Mouse (Mus musculus) liver, adult 2 months (tissue): ENCODE results near the gene Erbb3. TPM values are rescaled to one million over a fixed set of nuclear protein-coding genes. Genes with fewer than 3 reads are reported as not detected.
A peak's percentile ranks its signal among the peaks of the same experiment; 100 is the strongest.
"Not testable (repeated sequence)": the region's sequence is repeated elsewhere in the genome, so short reads cannot be mapped to it uniquely, and the experiment has no call there.

Experiments used
- DNase-seq: peaks from one replicate; pipeline ENCODE4 v3.0.0-alpha.2; 2011; ENCODE audit warnings: low read depth, low spot score; ENCODE audit errors: extremely low read depth
- H3K27ac ChIP-seq: fragments of 200-500 bp; replicated peaks from 2 replicates; pipeline ENCODE4 v1.5.1; 2012; ENCODE audit warnings: low read depth, mild to moderate bottlenecking, control low read depth, inconsistent platforms, low read length; ENCODE audit not compliant: insufficient read depth
- H3K27me3 ChIP-seq: fragments of 200-500 bp; 2 replicates; pipeline ENCODE4 v1.6.1; 2012; ENCODE audit warnings: mild to moderate bottlenecking, moderate library complexity, low read length, inconsistent platforms; ENCODE audit not compliant: control insufficient read depth, insufficient read depth
- H3K36me3 ChIP-seq: fragments of 200-500 bp; 2 replicates; pipeline ENCODE4 v1.6.1; 2012; ENCODE audit warnings: low read length, inconsistent platforms; ENCODE audit not compliant: control insufficient read depth, insufficient read depth
- H3K4me1 ChIP-seq: fragments of 200-500 bp; 2 replicates; pipeline ENCODE4 v1.6.1; 2011; ENCODE audit warnings: low read length; ENCODE audit not compliant: control insufficient read depth, insufficient read depth
- H3K4me3 ChIP-seq: fragments of 200-500 bp; 2 replicates; pipeline ENCODE4 v1.5.1; 2011; ENCODE audit warnings: low read depth, mild to moderate bottlenecking, control low read depth, low read length, moderate library complexity; ENCODE audit not compliant: insufficient read depth
- H3K79me2 ChIP-seq: fragments of 200-500 bp; 2 replicates; pipeline ENCODE4 v1.6.1; 2012; ENCODE audit warnings: inconsistent platforms, mild to moderate bottlenecking, low read length, moderate library complexity; ENCODE audit not compliant: control insufficient read depth, insufficient read depth
- H3K9ac ChIP-seq: fragments of 200-500 bp; 2 replicates; pipeline ENCODE4 v1.6.1; 2012; ENCODE audit warnings: low read depth, mild to moderate bottlenecking, control low read depth, inconsistent platforms, low read length
- CTCF ChIP-seq: fragments of 200-500 bp; IDR thresholded peaks from 2 replicates; pipeline ENCODE4 v1.5.1; 2011; ENCODE audit warnings: low read depth, low read length, control low read depth
- POLR2A ChIP-seq: fragments of 200-500 bp; IDR thresholded peaks from 2 replicates; pipeline ENCODE4 v1.6.1; 2011; ENCODE audit warnings: low read length, control low read depth; ENCODE audit not compliant: insufficient read depth; ENCODE audit errors: extremely low read depth
- WGBS: fragments of 180-500 bp; shearing (Covaris S2); methylation state at CpG from one replicate; pipeline ENCODE4 v1.1.7; 2018; 5-methylcytosine and 5-hydroxymethylcytosine counted together
- polyA plus RNA-seq: library from polyadenylated mRNA; depleted of rRNA; stranded (reverse); fragments of >200 nt; gene quantifications from 2 replicates; pipeline ENCODE4 v1.2.3, GENCODE M21; 2012
- total RNA-seq: library from RNA; depleted of rRNA; stranded (reverse); fragments of >200 nt; gene quantifications from 2 replicates; pipeline ENCODE4 v1.2.3, GENCODE M21; 2014

The Erbb3 gene
- total and polyA plus RNA-seq, 2 experiments = 37.9 to 92.9 TPM

DNA sequence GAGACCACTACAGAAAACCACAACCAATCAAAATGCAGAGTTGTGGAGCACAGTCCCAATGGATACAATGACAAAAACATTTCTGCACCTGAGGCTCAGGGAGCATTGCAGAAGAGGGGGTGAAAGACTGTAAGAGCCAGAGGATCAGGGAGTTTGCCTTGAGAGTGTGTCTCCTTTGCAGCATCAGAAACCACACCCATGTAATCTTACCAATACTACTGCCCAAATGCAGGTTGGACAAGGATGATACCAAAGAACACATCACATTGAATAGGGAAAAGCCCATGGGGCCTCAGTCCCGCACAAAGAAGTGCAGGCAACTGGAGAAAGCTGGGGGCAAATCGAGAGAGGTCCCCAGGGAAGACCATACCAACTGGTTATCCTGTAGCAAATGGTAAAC, 40.3 kb upstream of the Erbb3 start:
- no peak for TF ChIP-seq POLR2A
- no peak for TF ChIP-seq CTCF
- DNase-seq = no peak
- Histone ChIP-seq H3K79me2 (peaks cover 6% of the 10 kb centered on the region; the same call in 1 of the 2 replicates), H3K27me3 (no peaks in the 10 kb centered on the region), H3K9ac (no peak overlapping the region), H3K36me3 (peaks cover 5% of the 10 kb centered on the region; the same call in 1 of the 2 replicates), H3K4me3 (no peak overlapping the region), H3K4me1 (peaks cover 6% of the 10 kb centered on the region), H3K27ac (no peak overlapping the region)
- 86% methylated on average over 2 of the region's 2 CpGs for WGBS

DNA sequence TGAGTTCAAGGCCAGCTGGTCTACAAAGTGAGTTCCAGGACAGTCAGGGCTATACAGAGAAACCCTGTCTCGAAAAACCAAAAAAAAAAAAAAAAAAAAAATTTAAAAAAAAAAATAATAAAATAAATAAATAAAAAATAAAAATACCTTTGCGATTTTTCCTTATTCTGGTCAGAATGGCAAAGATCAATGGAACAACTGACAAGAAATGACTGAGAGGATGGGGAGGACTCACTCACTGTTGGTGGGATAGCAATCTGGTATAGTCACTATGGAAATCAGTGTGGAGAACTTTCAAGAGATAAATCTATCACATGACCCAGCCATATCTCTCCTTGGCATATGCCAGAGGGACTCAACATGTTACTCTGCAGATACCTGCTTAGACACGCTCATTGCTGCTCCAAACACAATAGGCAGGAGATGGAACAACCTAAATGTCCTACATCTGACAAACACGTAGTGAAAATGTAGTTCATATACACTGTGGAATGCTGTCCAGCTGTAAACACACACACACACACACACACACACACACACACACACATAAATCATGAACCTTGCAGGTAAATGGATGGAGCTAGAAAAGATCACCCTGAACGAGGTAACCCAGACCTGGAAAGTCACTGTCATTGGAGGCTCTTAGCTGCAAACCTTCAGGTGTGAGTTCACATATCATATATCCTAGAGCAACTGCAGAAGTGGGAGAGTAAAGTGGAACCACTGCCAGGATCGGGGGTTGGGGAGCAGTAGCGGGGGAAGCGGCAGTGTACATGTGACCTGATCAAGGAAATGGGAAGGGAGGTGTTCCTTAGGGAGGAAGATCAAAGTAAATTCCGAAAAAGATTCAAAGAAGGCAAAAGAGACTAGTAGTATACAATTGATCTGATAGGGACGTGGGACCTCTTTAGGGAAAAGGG, 38.2 kb upstream of the Erbb3 start:
- no peak overlapping the region for H3K4me3 ChIP-seq
- WGBS = 80% methylated on average over 10 of the region's 10 CpGs
- H3K27ac ChIP-seq = no peak overlapping the region

DNA sequence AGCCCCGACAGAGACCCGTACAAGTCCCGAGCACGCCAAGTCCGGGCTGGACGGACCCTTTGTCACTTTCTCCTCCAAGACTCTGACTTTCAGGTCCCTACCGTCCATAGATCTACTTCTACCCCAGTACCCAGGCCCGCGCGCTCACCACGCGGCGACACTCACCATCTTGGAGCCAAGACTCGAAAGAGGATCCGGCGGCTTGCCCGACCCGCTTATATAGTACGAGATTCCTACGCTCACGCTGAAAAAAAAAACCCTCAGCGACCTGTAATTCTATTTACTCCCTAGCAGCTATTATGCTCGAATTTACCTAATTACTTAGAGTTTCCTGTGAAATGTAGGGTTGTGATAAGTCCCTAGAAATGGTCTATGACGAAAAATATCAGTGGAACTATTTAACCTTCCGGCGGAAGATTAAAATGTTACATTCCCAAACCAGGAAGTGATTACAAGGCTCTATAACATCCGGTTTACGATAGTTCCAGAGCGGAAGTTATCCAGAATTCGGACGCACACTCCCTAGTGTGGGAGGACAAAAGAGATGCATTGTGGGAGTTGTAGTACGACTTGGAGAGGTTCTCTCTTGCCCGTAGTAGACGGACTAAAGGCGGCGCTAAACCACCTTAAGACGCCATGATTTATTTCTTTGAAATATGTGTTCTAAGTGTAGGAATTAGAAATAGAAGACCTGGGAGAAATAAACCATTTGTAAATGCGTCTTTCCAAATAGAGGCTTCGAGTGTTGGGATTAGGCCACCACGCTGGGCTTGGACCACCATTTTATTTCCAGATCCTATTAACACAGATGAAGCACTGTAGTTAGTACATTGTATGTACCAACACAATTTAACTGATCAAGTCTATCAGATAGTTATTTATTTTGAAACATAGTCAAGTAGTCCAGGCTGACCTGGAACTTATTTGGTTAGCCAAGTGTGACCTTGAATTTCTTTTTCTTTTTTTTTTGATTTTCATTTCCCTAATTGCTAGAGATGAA, 37.2 kb upstream of the Erbb3 start, which contains the start of gene Rps26:
Gene Rps26, minus strand, starts transcription at position 437 of the 1,000 bp plus-strand sequence.
- peaks cover 13% of the 10 kb centered on the region for H3K36me3 ChIP-seq
- peak within 1 kb of the TSS; percentile 97 for H3K4me3 ChIP-seq
- peak; percentile 100 for DNase-seq
- peaks cover 6% of the 10 kb centered on the region; the same call in 1 of the 2 replicates for H3K79me2 ChIP-seq
- peak; percentile 78 for TF ChIP-seq POLR2A
- TF ChIP-seq CTCF = no peak
- peak within 1 kb of the TSS; percentile 95 for H3K9ac ChIP-seq
- WGBS = 2% methylated on average over 40 of the region's 40 CpGs
- no peaks in the 10 kb centered on the region for H3K27me3 ChIP-seq
- H3K4me1 ChIP-seq = peaks cover 6% of the 10 kb centered on the region
- H3K27ac ChIP-seq = peak within 1 kb of the TSS; percentile 80

More for the DNA sequence above, 38.2 kb upstream of the Erbb3 start:
- Histone ChIP-seq H3K79me2 (peaks cover 6% of the 10 kb centered on the region; the same call in 1 of the 2 replicates), H3K9ac (no peak overlapping the region), H3K4me1 (peaks cover 6% of the 10 kb centered on the region), H3K27me3 (no peaks in the 10 kb centered on the region), H3K36me3 (peaks cover 13% of the 10 kb centered on the region)
- no peak for DNase-seq
- TF ChIP-seq POLR2A (no peak), CTCF (no peak)

DNA sequence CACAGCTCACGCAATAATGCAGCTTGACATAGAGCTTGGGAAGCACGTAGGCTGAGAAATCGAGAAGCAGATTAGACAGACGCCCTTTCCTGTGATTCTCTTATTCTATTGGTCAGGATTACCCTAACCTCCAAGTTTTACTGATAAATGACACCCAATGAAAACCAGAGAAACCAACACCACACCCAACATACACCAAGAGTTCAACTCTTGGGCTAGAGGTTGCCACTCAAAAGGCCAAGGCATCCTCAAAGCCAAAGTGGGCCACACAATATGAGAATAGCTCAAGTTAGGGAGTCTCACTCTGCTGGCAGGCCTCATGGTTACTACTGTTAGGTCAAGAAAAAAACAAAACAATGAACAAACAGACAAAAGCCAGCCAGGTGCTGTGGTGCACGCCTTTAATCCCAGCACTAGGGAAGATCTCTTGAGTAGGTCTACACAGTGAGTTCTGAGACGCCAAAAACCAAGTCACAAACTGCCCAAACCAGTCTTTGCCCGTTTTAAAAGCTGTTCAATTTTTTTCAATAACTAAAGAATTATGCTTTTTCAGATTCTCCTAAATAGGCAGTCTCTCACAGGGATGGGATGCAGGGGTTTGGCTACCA, 35.9 kb upstream of the Erbb3 start:
- H3K27ac ChIP-seq = no peak overlapping the region
- DNase-seq = no peak
- peaks cover 6% of the 10 kb centered on the region; the same call in 1 of the 2 replicates for H3K79me2 ChIP-seq
- TF ChIP-seq POLR2A (no peak), CTCF (no peak)
- peaks cover 13% of the 10 kb centered on the region for H3K36me3 ChIP-seq
- H3K4me1 ChIP-seq = peaks cover 6% of the 10 kb centered on the region
- H3K4me3 ChIP-seq = peak overlapping the region; percentile 97
- no peaks in the 10 kb centered on the region for H3K27me3 ChIP-seq
- H3K9ac ChIP-seq = peak overlapping the region; percentile 95
- WGBS = 34% methylated on average over 7 of the region's 7 CpGs

DNA sequence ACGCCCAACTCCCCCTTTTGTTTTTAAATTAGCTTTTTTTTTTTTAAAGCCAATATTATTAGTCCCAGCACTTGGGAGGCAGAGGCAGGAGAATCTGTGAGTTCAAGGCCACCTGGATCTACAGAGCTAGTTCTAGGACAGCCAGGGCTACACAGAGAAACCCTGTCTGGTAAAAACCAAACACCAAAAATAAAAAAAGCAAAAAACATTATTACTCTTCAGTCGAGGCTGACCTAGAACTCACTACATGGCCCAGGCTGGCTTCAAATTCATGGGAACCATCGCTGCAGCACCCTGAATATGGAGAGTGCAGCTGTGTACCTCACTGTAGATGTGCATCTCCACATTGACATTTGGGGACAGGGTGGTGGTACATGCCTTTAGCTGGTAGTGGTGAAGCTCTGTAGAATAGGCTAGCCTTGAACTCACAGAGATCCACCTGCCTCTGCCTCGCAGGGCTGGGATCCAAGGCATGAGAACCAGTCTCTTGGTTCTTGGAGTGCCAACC, 33.7 kb upstream of the Erbb3 start:
- H3K27me3 ChIP-seq = not testable (repeated sequence)
- WGBS = 89% methylated on average over 4 of the region's 4 CpGs

More for the DNA sequence above, 33.7 kb upstream of the Erbb3 start:
- not testable (repeated sequence) for H3K4me3 ChIP-seq, H3K9ac ChIP-seq, DNase-seq, H3K27ac ChIP-seq, H3K79me2 ChIP-seq, H3K4me1 ChIP-seq
- H3K36me3 ChIP-seq = peaks cover 13% of the 10 kb centered on the region
